Mouse (Mus musculus) midbrain, embryonic 11.5 days (tissue): ENCODE data around the gene Mtx1. TPM values are rescaled to one million over a fixed set of nuclear protein-coding genes. Genes with fewer than 3 reads are reported as not detected.

Experiments used
- ATAC-seq: fragments of 200-750 bp; cut with Nextera tagmentation; 2 replicates; pipeline ENCODE4 v1.8.0; 2017; ENCODE audit warnings: moderate TSS enrichment, moderate library complexity; ENCODE audit not compliant: low FRiP score
- DNase-seq: peaks from one replicate; pipeline ENCODE4 v3.0.0; 2015; ENCODE audit warnings: low spot score; ENCODE audit errors: missing footprints
- H3K27ac ChIP-seq: fragments of 300-500 bp; sonication (generic); 2 replicates; pipeline ENCODE4 v1.5.1; 2014; ENCODE audit warnings: low read depth, low read length
- H3K27me3 ChIP-seq: fragments of 300-500 bp; sonication (generic); 2 replicates; pipeline ENCODE4 v1.6.1; 2014; ENCODE audit warnings: mild to moderate bottlenecking, low read length, moderate library complexity, mixed read lengths; ENCODE audit not compliant: control insufficient read depth, insufficient read depth
- H3K36me3 ChIP-seq: fragments of 300-500 bp; sonication (generic); 2 replicates; pipeline ENCODE4 v1.6.1; 2014; ENCODE audit warnings: mild to moderate bottlenecking, low read length, moderate library complexity, mixed read lengths; ENCODE audit not compliant: control insufficient read depth, insufficient read depth
- H3K4me1 ChIP-seq: fragments of 300-500 bp; sonication (generic); 2 replicates; pipeline ENCODE4 v1.6.1; 2014; ENCODE audit warnings: low read length; ENCODE audit not compliant: control insufficient read depth, insufficient read depth
- H3K4me2 ChIP-seq: fragments of 300-500 bp; sonication (generic); 2 replicates; pipeline ENCODE4 v1.6.1; 2014; ENCODE audit warnings: mild to moderate bottlenecking, moderate library complexity
- H3K4me3 ChIP-seq: fragments of 300-500 bp; sonication (generic); 2 replicates; pipeline ENCODE4 v1.5.1; 2014; ENCODE audit warnings: low read depth, low read length
- H3K9ac ChIP-seq: fragments of 300-500 bp; sonication (generic); 2 replicates; pipeline ENCODE4 v1.6.1; 2014; ENCODE audit warnings: low read length
- H3K9me3 ChIP-seq: fragments of 300-500 bp; sonication (generic); 2 replicates; pipeline ENCODE4 v1.6.1; 2016; ENCODE audit warnings: low read length; ENCODE audit not compliant: control insufficient read depth
- WGBS: fragments of 180-500 bp; shearing (Covaris S2); extraction: QIAGEN DNeasy Blood & Tissue Kit; methylation state at CpG from one replicate; pipeline ENCODE4 v1.1.7; 2014; 5-methylcytosine and 5-hydroxymethylcytosine counted together
- polyA plus RNA-seq: library from polyadenylated mRNA; unstranded; fragments of >200 nt; fragmentation: Nextera tagmentation; extraction: Ambion mirVana; gene quantifications from 2 replicates; pipeline ENCODE4 v1.2.1, GENCODE M21; 2014

The Mtx1 gene
- polyA plus RNA-seq, 1 experiment from 2014 or later = 174 TPM

GRCm38 (mm10) chr3:89244982-89245687 is 18.2 kb upstream of the Mtx1 start:
- Histone ChIP-seq H3K4me1 (peaks cover 30% of the 10 kb centered on the region), H3K27ac (peak overlapping the region; percentile 53), H3K9me3 (no peaks in the 10 kb centered on the region), H3K9ac (peak overlapping the region; percentile 66), H3K4me2 (peak overlapping the region; percentile 85), H3K4me3 (peak overlapping the region; percentile 80), H3K27me3 (no peaks in the 10 kb centered on the region; the same call in 1 of the 2 replicates), H3K36me3 (no peaks in the 10 kb centered on the region)
- DNase-seq = peak; percentile 93
- peak; percentile 41 for ATAC-seq
- 1% methylated on average over 19 of the region's 26 CpGs for WGBS

GRCm38 (mm10) chr3:89244158-89244981 is 17.5 kb upstream of the Mtx1 start:
- Histone ChIP-seq H3K9ac (peak overlapping the region; percentile 66), H3K4me3 (peak overlapping the region; percentile 80), H3K27ac (peak overlapping the region; percentile 53), H3K27me3 (no peaks in the 10 kb centered on the region; the same call in 1 of the 2 replicates), H3K4me1 (peaks cover 30% of the 10 kb centered on the region), H3K36me3 (no peaks in the 10 kb centered on the region), H3K4me2 (peak overlapping the region; percentile 85), H3K9me3 (no peaks in the 10 kb centered on the region)
- ATAC-seq (peak; percentile 38), DNase-seq (peak; percentile 92)
- WGBS = 11% methylated on average over 25 of the region's 25 CpGs

GRCm38 (mm10) chr3:89243609-89244008 is 16.7 kb upstream of the Mtx1 start:
- WGBS = 12% methylated on average over 14 of the region's 14 CpGs
- Histone ChIP-seq H3K27me3 (no peaks in the 10 kb centered on the region; the same call in 1 of the 2 replicates), H3K4me1 (peaks cover 30% of the 10 kb centered on the region), H3K9me3 (no peaks in the 10 kb centered on the region), H3K4me2 (peak overlapping the region; percentile 85), H3K4me3 (peak overlapping the region; percentile 80), H3K9ac (no peak overlapping the region; the same call in 1 of the 2 replicates), H3K36me3 (no peaks in the 10 kb centered on the region; the same call in 1 of the 2 replicates), H3K27ac (no peak overlapping the region)
- ATAC-seq = 0 out of 2 replicates have a peak, but pooled peaks have one; percentile 19
- DNase-seq = peak; percentile 90

- DNase-seq (peak; percentile 90), ATAC-seq (no peak)
- Histone ChIP-seq H3K27me3 (no peaks in the 10 kb centered on the region; the same call in 1 of the 2 replicates), H3K4me3 (no peak overlapping the region), H3K36me3 (no peaks in the 10 kb centered on the region; the same call in 1 of the 2 replicates), H3K9me3 (no peaks in the 10 kb centered on the region), H3K4me1 (peaks cover 29% of the 10 kb centered on the region), H3K9ac (no peak overlapping the region), H3K27ac (no peak overlapping the region), H3K4me2 (no peak overlapping the region)
- WGBS = 68% methylated on average over 9 of the region's 9 CpGs
Observed at GRCm38 (mm10) chr3:89242331-89242895, 15.5 kb upstream of the Mtx1 start.

- Histone ChIP-seq H3K27ac (no peak overlapping the region), H3K4me2 (no peak overlapping the region), H3K4me3 (no peak overlapping the region), H3K27me3 (no peaks in the 10 kb centered on the region), H3K9ac (no peak overlapping the region), H3K9me3 (no peaks in the 10 kb centered on the region), H3K36me3 (no peaks in the 10 kb centered on the region; the same call in 1 of the 2 replicates), H3K4me1 (peaks cover 4% of the 10 kb centered on the region)
- no peak for ATAC-seq
- whole genome bisulfite sequencing = 86% methylated on average over 12 of the region's 12 CpGs
- DNase-seq = no peak
Observed at GRCm38 (mm10) chr3:89238494-89238893, 11.6 kb upstream of the Mtx1 start.

DNA sequence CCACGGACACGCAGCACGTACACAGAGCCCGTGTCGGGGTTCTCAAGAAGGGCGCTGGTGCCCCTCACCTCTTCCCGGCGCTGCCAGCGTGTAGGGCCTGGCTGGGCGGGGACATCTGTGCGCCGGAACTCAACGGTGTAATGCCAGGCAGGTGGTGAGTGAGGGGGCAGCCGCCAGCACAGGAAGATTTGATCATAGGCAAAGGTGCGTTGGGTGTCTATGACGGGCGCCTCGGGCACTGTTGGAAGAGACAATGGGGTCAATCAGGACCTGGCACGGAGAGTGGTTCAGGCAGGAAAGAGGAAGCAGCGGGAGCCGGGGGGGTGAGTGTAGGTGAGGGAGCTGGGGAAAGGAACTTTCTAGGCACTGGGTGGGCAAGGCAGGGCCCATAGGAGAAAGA is 10.8 kb upstream of the Mtx1 start:
- no peaks in the 10 kb centered on the region for H3K4me1 ChIP-seq
- no peak overlapping the region for H3K9ac ChIP-seq
- H3K27ac ChIP-seq = no peak overlapping the region
- ATAC-seq = no peak
- no peak for DNase-seq
- H3K27me3 ChIP-seq = no peaks in the 10 kb centered on the region
- no peaks in the 10 kb centered on the region; the same call in 1 of the 2 replicates for H3K36me3 ChIP-seq
- H3K4me2 ChIP-seq = no peak overlapping the region
- no peak overlapping the region for H3K4me3 ChIP-seq
- H3K9me3 ChIP-seq = no peaks in the 10 kb centered on the region
- WGBS = 95% methylated on average over 21 of the region's 21 CpGs

DNA sequence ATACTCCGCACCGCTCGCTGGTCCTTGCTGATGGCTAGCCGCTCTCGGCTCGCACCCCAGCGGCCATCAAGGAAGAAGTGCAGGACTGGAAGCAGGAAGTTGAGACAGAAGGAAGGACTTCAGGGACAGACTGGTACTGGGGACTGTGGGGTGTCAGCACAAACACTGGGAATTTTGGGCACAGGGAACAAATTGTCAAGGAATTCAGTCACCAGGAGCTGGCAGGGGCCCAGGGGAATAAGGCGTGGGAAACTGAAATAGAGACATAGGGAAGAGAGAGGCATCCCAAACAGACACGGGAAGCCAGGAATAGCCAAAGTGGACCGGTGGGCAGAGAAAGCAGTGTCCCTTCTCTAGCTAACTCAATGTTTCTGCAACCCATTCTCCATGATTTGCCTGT is 9.6 kb upstream of the Mtx1 start:
- 92% methylated on average over 10 of the region's 10 CpGs for WGBS
- no peak overlapping the region for H3K27ac ChIP-seq

GRCm38 (mm10) chr3:89233562-89234110 is 6.7 kb upstream of the Mtx1 start:
- Histone ChIP-seq H3K9me3 (no peaks in the 10 kb centered on the region), H3K4me2 (no peak overlapping the region), H3K27me3 (no peaks in the 10 kb centered on the region), H3K9ac (no peak overlapping the region), H3K27ac (no peak overlapping the region), H3K4me1 (peaks cover 4% of the 10 kb centered on the region), H3K36me3 (no peaks in the 10 kb centered on the region; the same call in 1 of the 2 replicates), H3K4me3 (no peak overlapping the region)
- 90% methylated on average over 14 of the region's 14 CpGs for WGBS
- DNase-seq (peak; percentile 53), ATAC-seq (no peak)

More for the DNA sequence above, 9.6 kb upstream of the Mtx1 start:
- DNase-seq (no peak), ATAC-seq (no peak)
- Histone ChIP-seq H3K27me3 (no peaks in the 10 kb centered on the region), H3K9me3 (no peaks in the 10 kb centered on the region), H3K4me2 (no peak overlapping the region), H3K36me3 (no peaks in the 10 kb centered on the region; the same call in 1 of the 2 replicates), H3K9ac (no peak overlapping the region), H3K4me1 (no peaks in the 10 kb centered on the region), H3K4me3 (no peak overlapping the region)
